Mouse (Mus musculus) intestine, embryonic 16.5 days (tissue): ENCODE results near the gene Emc6. TPM values are rescaled to one million over a fixed set of nuclear protein-coding genes. Genes with fewer than 3 reads are reported as not detected.
A peak's percentile ranks its signal among the peaks of the same experiment; 100 is the strongest.

Experiments
- ATAC-seq: fragments of 200-750 bp; cut with Nextera tagmentation; 2 replicates; pipeline ENCODE4 v1.8.0; 2017; ENCODE audit warnings: moderate TSS enrichment, moderate library complexity
- H3K27ac ChIP-seq: fragments of 300-500 bp; sonication (generic); 2 replicates; pipeline ENCODE4 v1.5.1; 2014; ENCODE audit warnings: mild to moderate bottlenecking, low read length
- H3K27me3 ChIP-seq: fragments of 300-500 bp; sonication (generic); replicated peaks from 2 replicates; pipeline ENCODE4 v1.6.1; 2014; ENCODE audit warnings: low read length, control low read depth, mixed read lengths; ENCODE audit not compliant: control insufficient read depth, insufficient read depth
- H3K36me3 ChIP-seq: fragments of 300-500 bp; sonication (generic); 2 replicates; pipeline ENCODE4 v1.6.1; 2014; ENCODE audit warnings: low read length, control low read depth; ENCODE audit not compliant: control insufficient read depth, insufficient read depth
- H3K4me1 ChIP-seq: fragments of 300-500 bp; sonication (generic); 2 replicates; pipeline ENCODE4 v1.6.1; 2014; ENCODE audit warnings: low read length, control low read depth, mixed read lengths; ENCODE audit not compliant: control insufficient read depth, insufficient read depth
- H3K4me2 ChIP-seq: fragments of 300-500 bp; sonication (generic); 2 replicates; pipeline ENCODE4 v1.6.1; 2014; ENCODE audit warnings: low read depth, low read length, control low read depth
- H3K4me3 ChIP-seq: fragments of 300-500 bp; sonication (generic); 2 replicates; pipeline ENCODE4 v1.5.1; 2014; ENCODE audit warnings: mild to moderate bottlenecking, low read length
- H3K9ac ChIP-seq: fragments of 300-500 bp; sonication (generic); 2 replicates; pipeline ENCODE4 v1.6.1; 2014; ENCODE audit warnings: low read depth, low read length
- H3K9me3 ChIP-seq: fragments of 300-500 bp; sonication (generic); 2 replicates; pipeline ENCODE4 v1.6.1; 2016; ENCODE audit warnings: low read length, control low read depth; ENCODE audit not compliant: control insufficient read depth
- WGBS: fragments of 180-500 bp; shearing (Covaris S2); extraction: QIAGEN DNeasy Blood & Tissue Kit; methylation state at CpG from one replicate; pipeline ENCODE4 v1.1.7; 2014; 5-methylcytosine and 5-hydroxymethylcytosine counted together
- polyA plus RNA-seq: library from polyadenylated mRNA; unstranded; fragments of >200 nt; fragmentation: Nextera tagmentation; extraction: Ambion mirVana; gene quantifications from 2 replicates; pipeline ENCODE4 v1.2.1, GENCODE M21; 2015

The Emc6 gene
- polyA plus RNA-seq, 1 experiment from 2014 or later: 121 TPM

DNA sequence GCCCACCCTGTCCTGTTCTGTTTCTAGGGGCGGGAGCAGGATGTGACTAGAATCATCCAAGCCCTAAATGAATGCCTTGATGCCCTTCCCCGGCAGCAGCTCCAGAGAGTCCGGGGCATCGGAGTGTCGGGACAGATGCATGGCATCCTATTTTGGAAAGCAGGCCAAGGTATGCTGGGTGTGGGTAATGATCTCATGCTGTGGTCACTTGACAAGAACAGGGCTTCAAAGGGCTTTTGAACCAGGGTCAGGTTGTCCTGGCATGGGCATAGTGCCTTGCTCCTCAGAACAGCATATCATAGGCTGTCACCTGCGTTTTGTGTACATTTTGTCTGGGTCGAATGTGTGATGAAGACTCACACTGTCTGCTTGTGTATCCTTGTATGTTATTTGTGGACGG, 27.1 kb upstream of the Emc6 start:
- no peak overlapping the region for H3K9ac ChIP-seq
- H3K27me3 ChIP-seq: no peaks in the 10 kb centered on the region
- 81% methylated on average over 8 of the region's 8 CpGs for WGBS
- H3K4me2 ChIP-seq: no peak overlapping the region
- ATAC-seq: no peak
- peaks cover 8% of the 10 kb centered on the region for H3K4me1 ChIP-seq
- no peaks in the 10 kb centered on the region for H3K36me3 ChIP-seq
- no peaks in the 10 kb centered on the region for H3K9me3 ChIP-seq
- no peak overlapping the region for H3K27ac ChIP-seq
- no peak overlapping the region for H3K4me3 ChIP-seq

DNA sequence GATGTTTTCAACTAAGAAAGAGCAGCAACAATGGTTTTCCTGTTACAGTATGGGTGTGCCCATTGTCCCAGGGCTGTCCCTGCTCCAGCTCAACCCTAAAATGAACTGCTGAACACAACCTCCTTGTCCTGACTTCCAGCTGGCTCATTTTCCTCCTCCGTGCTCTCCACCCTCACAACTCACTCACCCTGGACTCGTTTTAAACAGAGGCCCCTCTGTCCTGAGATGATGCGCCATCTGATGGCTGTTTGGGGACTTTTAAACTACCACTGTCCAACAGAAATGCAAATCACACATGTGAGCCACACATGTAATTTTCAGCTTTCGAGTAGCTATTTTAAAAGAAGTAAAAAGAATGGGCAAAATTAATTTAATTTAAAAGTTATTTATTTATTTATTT, 24.8 kb upstream of the Emc6 start:
- Histone ChIP-seq H3K4me1 (peaks cover 14% of the 10 kb centered on the region), H3K9ac (no peak overlapping the region), H3K36me3 (no peaks in the 10 kb centered on the region), H3K27ac (no peak overlapping the region), H3K4me2 (no peak overlapping the region), H3K9me3 (no peaks in the 10 kb centered on the region), H3K4me3 (no peak overlapping the region), H3K27me3 (no peaks in the 10 kb centered on the region)
- 34% methylated on average over 4 of the region's 4 CpGs for WGBS
- ATAC-seq: no peak

DNA sequence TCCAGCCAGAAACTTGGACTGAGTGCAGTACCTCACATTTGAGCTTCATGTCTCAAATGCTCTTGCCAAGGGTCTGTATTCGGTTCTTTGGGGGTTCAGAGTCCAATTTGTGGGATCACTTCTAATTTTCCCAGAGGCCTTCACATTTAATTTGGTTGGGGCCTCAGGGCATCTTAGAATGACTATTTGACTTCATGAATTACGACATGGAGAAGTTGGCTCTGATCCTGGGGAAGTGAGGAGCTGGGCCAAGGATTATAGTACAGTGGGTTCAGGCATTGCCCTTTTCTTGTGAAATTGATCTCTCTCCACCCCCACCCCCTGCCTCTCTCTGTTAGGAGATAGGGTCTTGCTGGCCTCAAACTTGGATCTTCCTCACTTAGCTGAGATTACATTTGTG, 24.2 kb upstream of the Emc6 start:
- H3K27ac ChIP-seq: no peak overlapping the region
- no peaks in the 10 kb centered on the region for H3K9me3 ChIP-seq
- no peak overlapping the region for H3K9ac ChIP-seq
- WGBS: 76% methylated on average over 2 of the region's 2 CpGs
- no peak for ATAC-seq
- H3K4me2 ChIP-seq: no peak overlapping the region
- H3K36me3 ChIP-seq: no peaks in the 10 kb centered on the region
- peaks cover 14% of the 10 kb centered on the region for H3K4me1 ChIP-seq
- H3K27me3 ChIP-seq: no peaks in the 10 kb centered on the region
- no peak overlapping the region for H3K4me3 ChIP-seq

DNA sequence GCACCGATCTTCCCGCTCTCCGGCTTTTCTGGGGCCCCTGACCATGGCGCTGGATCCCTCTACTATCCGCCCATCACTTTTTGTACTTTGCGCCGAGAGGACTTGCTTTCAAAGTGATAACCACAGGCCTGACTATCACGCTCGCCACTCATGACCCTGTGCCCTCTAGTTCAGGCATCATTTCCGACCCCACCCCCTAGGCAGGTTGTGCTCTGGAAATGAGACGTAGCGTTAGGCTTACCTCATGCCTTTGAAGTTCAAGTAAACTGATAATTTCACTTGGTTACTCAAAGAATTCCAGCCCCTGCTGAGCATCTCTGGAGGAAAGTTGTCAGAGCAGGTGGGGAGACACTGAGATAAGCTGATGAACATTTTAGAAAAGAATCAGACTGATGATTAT, 23.0 kb upstream of the Emc6 start:
- peaks cover 14% of the 10 kb centered on the region for H3K4me1 ChIP-seq
- WGBS: 4% methylated on average over 12 of the region's 12 CpGs
- no peaks in the 10 kb centered on the region for H3K27me3 ChIP-seq
- H3K4me3 ChIP-seq: peak overlapping the region; percentile 88
- H3K4me2 ChIP-seq: peak overlapping the region; percentile 92
- peak overlapping the region; percentile 85 for H3K27ac ChIP-seq
- no peaks in the 10 kb centered on the region for H3K36me3 ChIP-seq
- peak overlapping the region; percentile 85 for H3K9ac ChIP-seq
- no peaks in the 10 kb centered on the region for H3K9me3 ChIP-seq
- peak; percentile 17 for ATAC-seq

- WGBS: under 1% methylated on average over 32 of the region's 32 CpGs
- Histone ChIP-seq H3K4me3 (peak within 1 kb of the TSS; percentile 88), H3K9me3 (no peaks in the 10 kb centered on the region), H3K27me3 (no peaks in the 10 kb centered on the region), H3K4me2 (peak within 1 kb of the TSS; percentile 92), H3K27ac (peak within 1 kb of the TSS; percentile 85), H3K4me1 (peaks cover 14% of the 10 kb centered on the region), H3K9ac (peak within 1 kb of the TSS; percentile 85), H3K36me3 (no peaks in the 10 kb centered on the region)
- ATAC-seq: peak; percentile 98
Observed at GRCm38 (mm10) chr11:73199230-73199712, 22.4 kb upstream of the Emc6 start, which contains the start of gene Shpk. Gene Shpk (plus strand): TSS chr11:73199460.

DNA sequence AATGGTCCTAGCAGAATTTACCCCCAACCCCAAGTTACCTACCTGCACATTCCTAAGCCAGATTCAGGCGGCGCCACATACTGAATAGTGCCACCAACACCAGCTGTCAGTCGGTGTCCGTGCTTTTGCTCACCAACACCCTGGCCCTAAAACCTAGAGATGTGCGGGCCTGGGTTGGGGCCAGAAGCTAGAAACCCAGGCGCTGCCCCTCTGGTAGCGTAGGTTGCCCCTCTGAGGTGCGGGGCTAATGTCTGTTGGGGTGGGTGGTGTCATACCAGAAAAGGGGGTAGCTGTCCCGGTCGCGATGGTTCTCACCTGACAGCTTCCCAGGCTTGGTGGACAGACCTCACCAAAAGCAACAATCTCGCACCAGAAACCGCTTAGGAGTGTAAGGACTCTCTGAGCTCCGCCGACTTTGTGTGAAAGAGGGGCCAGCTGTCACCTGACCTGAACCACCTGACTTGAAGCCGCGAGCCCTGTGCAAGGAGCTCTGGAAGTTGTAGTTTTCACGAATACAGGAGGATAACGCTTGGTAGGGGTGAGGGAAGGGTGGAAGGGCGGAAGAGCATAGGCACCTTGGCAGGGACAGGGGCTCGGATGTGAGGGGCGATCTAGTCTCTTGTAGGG, 21.9 kb upstream of the Emc6 start, which contains the start of gene Ctns:
Gene Ctns (minus strand): TSS at position 440 of the 627 bp plus-strand sequence.
- Histone ChIP-seq H3K4me1 (peaks cover 14% of the 10 kb centered on the region), H3K4me3 (peak within 1 kb of the TSS; percentile 88), H3K27me3 (no peaks in the 10 kb centered on the region), H3K9me3 (no peaks in the 10 kb centered on the region), H3K4me2 (peak within 1 kb of the TSS; percentile 92), H3K9ac (peak within 1 kb of the TSS; percentile 85), H3K36me3 (no peaks in the 10 kb centered on the region), H3K27ac (peak within 1 kb of the TSS; percentile 85)
- ATAC-seq: peak; percentile 98
- WGBS: under 1% methylated on average over 22 of the region's 22 CpGs

DNA sequence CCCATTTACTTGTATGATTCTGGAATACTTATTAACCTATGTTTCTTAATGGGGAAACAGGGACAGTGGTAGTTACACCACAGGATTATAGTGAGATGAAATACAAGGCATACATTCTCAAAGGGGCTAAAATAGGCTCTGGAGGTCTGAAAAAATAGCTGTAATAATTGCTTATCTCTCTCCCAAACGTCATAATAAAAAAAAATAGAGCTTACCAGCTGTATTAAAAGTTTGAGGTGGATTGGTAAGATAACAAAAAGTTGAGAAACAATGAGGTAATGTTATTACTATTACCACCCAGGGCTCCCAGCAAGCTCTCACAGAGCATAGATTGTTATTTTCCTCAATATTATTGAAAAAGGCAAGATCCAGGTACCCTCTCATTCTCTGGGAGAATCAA, 21.4 kb upstream of the Emc6 start:
- no peak overlapping the region for H3K27ac ChIP-seq

DNA sequence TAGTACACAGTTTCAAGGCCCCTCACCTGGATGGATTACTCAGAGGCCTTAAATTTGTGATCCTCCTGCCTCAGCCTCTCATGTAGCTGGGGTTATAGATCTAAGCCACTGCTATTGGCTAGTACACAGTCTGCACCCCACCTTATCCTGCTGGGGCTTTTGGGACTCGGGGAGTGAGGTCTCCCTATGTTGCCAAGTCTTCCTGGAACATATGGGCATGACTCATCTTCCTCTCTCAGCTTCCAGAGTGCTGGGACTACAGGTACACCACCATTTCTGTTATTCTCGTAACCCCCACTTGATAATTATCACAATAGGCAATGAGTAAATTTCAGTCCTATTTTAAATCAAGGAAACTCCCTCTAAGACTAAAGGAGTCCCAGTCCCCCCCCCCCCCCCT, 17.6 kb upstream of the Emc6 start:
- WGBS: 81% methylated on average over 2 of the region's 2 CpGs
- no peak for ATAC-seq
- H3K4me1 ChIP-seq: peaks cover 7% of the 10 kb centered on the region
- H3K27ac ChIP-seq: no peak overlapping the region
- H3K27me3 ChIP-seq: no peaks in the 10 kb centered on the region
- H3K4me3 ChIP-seq: no peak overlapping the region
- no peak overlapping the region for H3K4me2 ChIP-seq
- no peak overlapping the region for H3K9ac ChIP-seq
- H3K36me3 ChIP-seq: no peaks in the 10 kb centered on the region
- H3K9me3 ChIP-seq: no peaks in the 10 kb centered on the region

More for the DNA sequence above, 21.4 kb upstream of the Emc6 start:
- Histone ChIP-seq H3K27me3 (no peaks in the 10 kb centered on the region), H3K4me1 (peaks cover 14% of the 10 kb centered on the region), H3K4me2 (peak overlapping the region; percentile 88), H3K9ac (peak overlapping the region; percentile 85), H3K4me3 (peak overlapping the region; percentile 88), H3K9me3 (no peaks in the 10 kb centered on the region), H3K36me3 (no peaks in the 10 kb centered on the region)
- WGBS: 0% methylated on average over 1 of the region's 1 CpGs
- ATAC-seq: no peak

GRCm38 (mm10) chr11:73193047-73193446, 16.2 kb upstream of the Emc6 start:
- Histone ChIP-seq H3K27me3 (no peaks in the 10 kb centered on the region), H3K9me3 (no peaks in the 10 kb centered on the region), H3K4me1 (peaks cover 3% of the 10 kb centered on the region; the same call in 1 of the 2 replicates), H3K9ac (no peak overlapping the region), H3K4me2 (no peak overlapping the region), H3K4me3 (no peak overlapping the region), H3K36me3 (no peaks in the 10 kb centered on the region), H3K27ac (no peak overlapping the region)
- WGBS: 73% methylated on average over 6 of the region's 6 CpGs
- ATAC-seq: no peak
